Mouse (Mus musculus): ENCODE measurements around the gene Itga5.

DNA sequence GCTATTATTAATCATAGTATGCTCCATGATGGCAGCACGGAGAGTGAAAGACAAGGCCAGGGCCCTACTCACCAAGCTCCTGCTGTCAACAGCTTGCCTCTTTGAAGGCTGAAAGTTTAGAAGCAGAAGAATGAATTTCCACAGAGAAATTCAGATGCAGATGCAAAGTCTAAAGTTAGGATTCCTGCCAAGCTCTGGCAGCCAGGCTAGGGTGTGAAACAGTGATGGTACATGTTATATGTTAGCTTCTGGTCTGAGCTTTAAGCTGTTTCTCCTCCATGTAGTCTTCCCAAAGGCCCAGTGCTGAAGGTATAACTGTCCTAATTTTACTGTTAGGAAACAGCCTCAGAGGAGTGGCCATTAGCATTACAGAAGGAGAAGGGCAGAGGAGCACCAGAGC is 2.6 kb upstream of the Itga5 start:
- no peak for TF ChIP-seq CTCF (conservative IDR thresholded peaks at IDR 0.05; ENCODE audit: low read length)
- no peak for TF ChIP-seq POU5F1 (IDR thresholded peaks at IDR 0.05; ENCODE audit: borderline replicate concordance, low read length)

Data from E14TG2a.4 (cell line).